Mouse (Mus musculus): Measurements from ENCODE around the gene Rora. TPM values are rescaled to one million over a fixed set of nuclear protein-coding genes. Genes with fewer than 3 reads are reported as not detected.

The Rora gene
- polyA plus RNA-seq, 1 experiment: 11.7 TPM

- TF ChIP-seq POLR2A (IDR thresholded peaks at IDR 0.05; ENCODE audit: borderline replicate concordance, extremely low read depth, insufficient read depth, insufficient read length, poor library complexity, severe bottlenecking) (no peak), CTCF (IDR thresholded peaks at IDR 0.05; ENCODE audit: borderline replicate concordance, extremely low read depth, insufficient read depth, insufficient read length) (no peak)
- DNase-seq (ENCODE audit: low read depth): peak; percentile 18
These were observed 692.0 kb downstream of the Rora start for GRCm38 (mm10) chr9:69345550-69345949.

- TF ChIP-seq CTCF (IDR thresholded peaks at IDR 0.05; ENCODE audit: borderline replicate concordance, extremely low read depth, insufficient read depth, insufficient read length): no peak
- TF ChIP-seq POLR2A (IDR thresholded peaks at IDR 0.05; ENCODE audit: borderline replicate concordance, extremely low read depth, insufficient read depth, insufficient read length, poor library complexity, severe bottlenecking): no peak
- peak; percentile 48 for DNase-seq (ENCODE audit: low read depth)
These were observed 694.2 kb downstream of the Rora start for GRCm38 (mm10) chr9:69347796-69348195.

GRCm38 (mm10) chr9:69349537-69349936, 696.0 kb downstream of the Rora start:
- DNase-seq (ENCODE audit: low read depth): no peak
- TF ChIP-seq POLR2A (IDR thresholded peaks at IDR 0.05; ENCODE audit: borderline replicate concordance, extremely low read depth, insufficient read depth, insufficient read length, poor library complexity, severe bottlenecking): no peak
- no peak for TF ChIP-seq CTCF (IDR thresholded peaks at IDR 0.05; ENCODE audit: borderline replicate concordance, extremely low read depth, insufficient read depth, insufficient read length)

- peak; percentile 87 for DNase-seq (ENCODE audit: low read depth)
These were observed 700.6 kb downstream of the Rora start for GRCm38 (mm10) chr9:69354228-69354627.

GRCm38 (mm10) chr9:69357834-69358233, 704.2 kb downstream of the Rora start:
- peak; percentile 76 for DNase-seq (ENCODE audit: low read depth)
- TF ChIP-seq POLR2A (IDR thresholded peaks at IDR 0.05; ENCODE audit: borderline replicate concordance, extremely low read depth, insufficient read depth, insufficient read length, poor library complexity, severe bottlenecking) (no peak), CTCF (IDR thresholded peaks at IDR 0.05; ENCODE audit: borderline replicate concordance, extremely low read depth, insufficient read depth, insufficient read length) (peak; percentile 82; the same call in 1 of the 2 replicates)

More at GRCm38 (mm10) chr9:69354228-69354627, 700.6 kb downstream of the Rora start:
- no peak for TF ChIP-seq CTCF (IDR thresholded peaks at IDR 0.05; ENCODE audit: borderline replicate concordance, extremely low read depth, insufficient read depth, insufficient read length)
- no peak for TF ChIP-seq POLR2A (IDR thresholded peaks at IDR 0.05; ENCODE audit: borderline replicate concordance, extremely low read depth, insufficient read depth, insufficient read length, poor library complexity, severe bottlenecking)

- TF ChIP-seq CTCF (IDR thresholded peaks at IDR 0.05; ENCODE audit: borderline replicate concordance, extremely low read depth, insufficient read depth, insufficient read length): no peak
- no peak for TF ChIP-seq POLR2A (IDR thresholded peaks at IDR 0.05; ENCODE audit: borderline replicate concordance, extremely low read depth, insufficient read depth, insufficient read length, poor library complexity, severe bottlenecking)
- peak; percentile 73 for DNase-seq (ENCODE audit: low read depth)
These were observed 705.2 kb downstream of the Rora start for GRCm38 (mm10) chr9:69358797-69359196.

GRCm38 (mm10) chr9:69361951-69362445, 708.4 kb downstream of the Rora start:
- no peak for DNase-seq (ENCODE audit: low read depth)
- TF ChIP-seq POLR2A (IDR thresholded peaks at IDR 0.05; ENCODE audit: borderline replicate concordance, extremely low read depth, insufficient read depth, insufficient read length, poor library complexity, severe bottlenecking) (no peak), CTCF (IDR thresholded peaks at IDR 0.05; ENCODE audit: borderline replicate concordance, extremely low read depth, insufficient read depth, insufficient read length) (no peak)

- TF ChIP-seq CTCF (IDR thresholded peaks at IDR 0.05; ENCODE audit: borderline replicate concordance, extremely low read depth, insufficient read depth, insufficient read length) (no peak), POLR2A (IDR thresholded peaks at IDR 0.05; ENCODE audit: borderline replicate concordance, extremely low read depth, insufficient read depth, insufficient read length, poor library complexity, severe bottlenecking) (no peak)
- DNase-seq (ENCODE audit: low read depth): no peak
These were observed 709.2 kb downstream of the Rora start for GRCm38 (mm10) chr9:69362766-69363165.

GRCm38 (mm10) chr9:69364117-69364516, 710.5 kb downstream of the Rora start:
- no peak for TF ChIP-seq POLR2A (IDR thresholded peaks at IDR 0.05; ENCODE audit: borderline replicate concordance, extremely low read depth, insufficient read depth, insufficient read length, poor library complexity, severe bottlenecking)
- TF ChIP-seq CTCF (IDR thresholded peaks at IDR 0.05; ENCODE audit: borderline replicate concordance, extremely low read depth, insufficient read depth, insufficient read length): no peak
- DNase-seq (ENCODE audit: low read depth): peak; percentile 47

- DNase-seq (ENCODE audit: low read depth): no peak
- TF ChIP-seq POLR2A (IDR thresholded peaks at IDR 0.05; ENCODE audit: borderline replicate concordance, extremely low read depth, insufficient read depth, insufficient read length, poor library complexity, severe bottlenecking): no peak
- no peak for TF ChIP-seq CTCF (IDR thresholded peaks at IDR 0.05; ENCODE audit: borderline replicate concordance, extremely low read depth, insufficient read depth, insufficient read length)
These were observed 713.5 kb downstream of the Rora start for GRCm38 (mm10) chr9:69367055-69367454.

- TF ChIP-seq CTCF (IDR thresholded peaks at IDR 0.05; ENCODE audit: borderline replicate concordance, extremely low read depth, insufficient read depth, insufficient read length) (peak; percentile 84), POLR2A (IDR thresholded peaks at IDR 0.05; ENCODE audit: borderline replicate concordance, extremely low read depth, insufficient read depth, insufficient read length, poor library complexity, severe bottlenecking) (no peak)
These were observed 714.5 kb downstream of the Rora start for GRCm38 (mm10) chr9:69368071-69368470.

GRCm38 (mm10) chr9:69371046-69371724, 717.6 kb downstream of the Rora start:
- no peak for DNase-seq (ENCODE audit: low read depth)
- TF ChIP-seq CTCF (IDR thresholded peaks at IDR 0.05; ENCODE audit: borderline replicate concordance, extremely low read depth, insufficient read depth, insufficient read length) (no peak), POLR2A (IDR thresholded peaks at IDR 0.05; ENCODE audit: borderline replicate concordance, extremely low read depth, insufficient read depth, insufficient read length, poor library complexity, severe bottlenecking) (no peak)

More at GRCm38 (mm10) chr9:69368071-69368470, 714.5 kb downstream of the Rora start:
- peak; percentile 47 for DNase-seq (ENCODE audit: low read depth)

All from brain, embryonic 14.5 days (tissue).